Mouse (Mus musculus): ENCODE measurements at regions not wholly inside any gene's neighbourhood (a gene's known extent, or its start where the extent isn't known, plus 50 kb on each side); places are given as distances from the start of the nearest gene placed in this dataset.
"Not testable (repeated sequence)": the region's sequence is repeated elsewhere in the genome, so short reads cannot be mapped to it uniquely, and the experiment has no call there.

DNA sequence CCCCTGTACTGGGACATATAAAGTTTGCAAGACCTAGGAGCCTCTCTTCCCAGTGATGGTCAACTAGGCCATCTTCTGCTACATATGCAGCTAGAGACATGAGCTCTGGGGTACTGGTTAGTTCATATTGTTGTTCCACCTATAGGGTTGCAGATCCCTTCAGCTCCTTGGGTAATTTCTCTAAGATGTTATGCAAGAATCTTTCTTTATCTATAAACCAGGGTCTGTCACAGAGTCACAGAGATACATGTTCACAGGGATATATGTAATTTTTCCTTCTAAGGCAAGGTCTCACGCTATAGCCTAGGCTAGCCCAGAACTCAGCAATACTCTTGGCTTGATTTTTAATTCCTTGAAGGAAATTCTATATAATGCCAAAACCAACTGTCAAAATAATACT is 56.9 kb downstream of the Zfp36l1 start:
- WGBS (ENCODE audit: insufficient replicate concordance) = 75% methylated on average over 1 of the region's 1 CpGs
- not testable (repeated sequence) for H3K27me3 ChIP-seq; H3K4me3 ChIP-seq (replicated peaks); DNase-seq; H3K9me3 ChIP-seq (replicated peaks); ATAC-seq (ENCODE audit: low read depth); H3K36me3 ChIP-seq; H3K4me2 ChIP-seq; H3K9ac ChIP-seq; H3K27ac ChIP-seq
- peaks cover 16% of the 10 kb centered on the region for H3K4me1 ChIP-seq (replicated peaks)

DNA sequence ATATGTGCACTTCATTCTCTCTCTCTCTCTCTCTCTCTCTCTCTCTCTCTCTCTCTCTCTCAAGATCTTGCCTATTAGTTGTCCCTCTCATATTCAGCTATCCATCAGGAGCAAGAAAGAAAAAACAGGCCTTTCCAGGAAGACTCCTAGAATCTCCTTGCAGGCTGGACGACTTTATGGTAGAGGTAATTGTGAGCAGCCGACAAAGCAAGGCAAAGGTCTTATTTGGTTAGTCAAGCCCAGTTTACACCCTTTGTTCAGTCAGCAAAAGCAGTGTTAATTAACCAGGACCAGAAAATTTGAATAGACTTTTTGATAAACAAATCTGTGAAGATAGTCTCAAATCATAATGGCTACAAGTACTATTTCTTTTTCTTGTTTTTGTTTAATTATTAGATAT is 57.4 kb downstream of the Zfp36l1 start:
- no peak for DNase-seq
- no peak for ATAC-seq (ENCODE audit: low read depth)
- H3K4me2 ChIP-seq = no peak overlapping the region
- H3K9me3 ChIP-seq (replicated peaks) = no peaks in the 10 kb centered on the region
- H3K27ac ChIP-seq = no peak overlapping the region
- no peak overlapping the region for H3K4me3 ChIP-seq (replicated peaks)
- no peaks in the 10 kb centered on the region for H3K36me3 ChIP-seq
- WGBS (ENCODE audit: insufficient replicate concordance) = 61% methylated on average over 2 of the region's 2 CpGs
- no peak overlapping the region for H3K9ac ChIP-seq
- H3K27me3 ChIP-seq = no peaks in the 10 kb centered on the region
- peaks cover 11% of the 10 kb centered on the region for H3K4me1 ChIP-seq (replicated peaks)

DNA sequence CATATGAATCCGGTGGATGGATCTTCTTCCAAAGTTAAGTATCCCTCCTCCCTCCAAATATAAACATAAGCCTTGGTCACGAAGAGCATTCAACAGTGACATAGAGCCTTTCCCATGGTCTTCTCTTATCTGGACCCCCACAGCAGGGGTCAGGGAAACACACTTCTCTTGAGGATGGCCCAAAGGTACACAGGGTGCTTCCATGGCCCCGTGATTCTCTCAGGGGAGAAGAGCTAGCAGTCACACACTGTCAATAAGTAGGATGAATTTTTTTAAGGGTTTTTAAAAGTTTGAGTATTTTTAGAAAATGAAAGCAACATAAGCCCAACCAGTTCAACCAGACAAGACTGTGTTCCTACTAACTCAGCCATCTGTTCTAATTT is 58.2 kb downstream of the Zfp36l1 start:
- H3K4me2 ChIP-seq = no peak overlapping the region
- DNase-seq (no peak), ATAC-seq (ENCODE audit: low read depth) (no peak)
- H3K4me3 ChIP-seq (replicated peaks) = no peak overlapping the region
- no peaks in the 10 kb centered on the region for H3K27me3 ChIP-seq
- WGBS (ENCODE audit: insufficient replicate concordance) = 62% methylated on average over 3 of the region's 3 CpGs
- H3K36me3 ChIP-seq = no peaks in the 10 kb centered on the region
- peaks cover 4% of the 10 kb centered on the region; the same call in 1 of the 2 replicates for H3K4me1 ChIP-seq (replicated peaks)
- no peak overlapping the region for H3K9ac ChIP-seq
- no peak overlapping the region for H3K27ac ChIP-seq
- no peaks in the 10 kb centered on the region for H3K9me3 ChIP-seq (replicated peaks)

DNA sequence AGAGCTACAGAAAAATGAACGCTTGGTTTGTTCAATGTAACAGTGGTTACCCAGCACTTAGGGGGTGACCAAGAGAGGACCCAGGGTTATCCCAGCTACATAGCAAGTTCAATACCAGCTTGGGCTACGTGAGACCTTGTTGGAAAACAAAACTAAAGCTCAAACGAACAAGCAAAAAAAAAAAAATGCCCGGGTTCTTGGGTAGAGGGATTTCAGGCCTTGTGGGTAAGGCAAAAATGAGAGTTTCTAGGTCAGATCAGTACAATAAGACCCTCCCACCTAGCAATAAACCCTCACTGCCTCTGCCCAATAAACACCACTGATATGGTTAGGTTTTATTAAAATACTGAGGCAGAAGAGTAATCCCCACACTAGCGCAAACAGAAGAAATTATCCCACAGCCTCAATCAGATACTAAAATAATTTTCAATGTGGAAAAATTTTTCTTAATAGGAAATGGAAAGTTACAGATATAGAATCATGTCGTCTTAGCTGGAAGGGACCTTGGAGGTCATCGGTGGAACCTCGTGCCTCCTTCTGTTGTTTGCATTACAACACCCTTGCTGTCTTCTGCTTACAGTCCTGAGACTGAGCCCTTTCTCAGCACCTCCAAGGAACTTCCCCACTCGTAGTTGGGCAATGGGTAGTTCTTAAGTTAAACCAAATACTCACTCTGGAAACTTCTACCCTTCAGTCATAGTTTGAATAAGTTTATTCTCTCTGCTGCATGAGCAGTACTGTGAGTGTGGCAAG is 58.7 kb downstream of the Zfp36l1 start:
- no peaks in the 10 kb centered on the region for H3K27me3 ChIP-seq
- no peak overlapping the region for H3K4me2 ChIP-seq
- WGBS (ENCODE audit: insufficient replicate concordance) = 59% methylated on average over 9 of the region's 9 CpGs
- H3K27ac ChIP-seq = no peak overlapping the region; the same call in 1 of the 2 replicates
- H3K9me3 ChIP-seq (replicated peaks) = no peaks in the 10 kb centered on the region
- H3K4me1 ChIP-seq (replicated peaks) = no peaks in the 10 kb centered on the region
- DNase-seq (no peak), ATAC-seq (ENCODE audit: low read depth) (no peak)
- no peaks in the 10 kb centered on the region for H3K36me3 ChIP-seq
- no peak overlapping the region for H3K9ac ChIP-seq
- H3K4me3 ChIP-seq (replicated peaks) = no peak overlapping the region

DNA sequence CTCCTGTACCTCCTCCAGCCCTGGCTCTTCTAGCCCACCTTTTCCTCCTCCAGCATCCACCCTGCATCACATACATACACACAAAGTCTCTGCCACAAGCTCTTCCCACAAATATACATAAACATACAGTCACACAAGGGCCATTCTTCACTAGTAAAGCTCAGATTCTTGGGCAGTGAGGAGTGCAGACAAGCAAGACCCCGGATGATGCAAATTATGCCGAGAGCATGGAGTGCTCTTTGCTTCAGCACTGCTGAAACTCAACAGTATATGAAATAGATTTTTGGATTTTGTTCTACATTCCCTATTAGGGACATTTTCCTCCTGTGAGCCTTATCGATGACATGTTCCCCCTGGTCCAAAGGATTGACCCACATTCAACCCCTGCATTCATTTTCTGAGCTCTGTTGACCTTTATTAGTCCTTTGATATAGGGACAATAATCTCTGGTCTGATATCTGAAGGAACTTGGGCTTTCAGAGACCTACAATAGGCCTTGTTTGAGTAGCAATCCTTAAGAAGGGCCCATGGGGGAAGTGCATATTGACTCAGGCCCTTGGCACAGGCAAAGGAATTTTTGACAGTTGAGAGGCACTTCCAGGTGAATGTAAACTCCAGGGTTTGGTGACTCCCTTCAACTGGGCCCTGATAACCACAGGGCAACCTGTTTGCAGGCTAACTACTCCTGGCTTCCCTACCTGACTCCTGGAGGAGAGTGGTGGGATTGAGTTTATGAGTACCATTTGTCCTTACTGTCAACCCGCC is 64.4 kb downstream of the Zfp36l1 start:
- DNase-seq (no peak), ATAC-seq (ENCODE audit: low read depth) (no peak)
- Histone ChIP-seq H3K9ac (no peak overlapping the region), H3K36me3 (no peaks in the 10 kb centered on the region), H3K27ac (no peak overlapping the region), H3K4me3 (replicated peaks) (no peak overlapping the region), H3K4me2 (no peak overlapping the region), H3K27me3 (no peaks in the 10 kb centered on the region), H3K9me3 (replicated peaks) (no peaks in the 10 kb centered on the region), H3K4me1 (replicated peaks) (peaks cover 10% of the 10 kb centered on the region)
- 82% methylated on average over 4 of the region's 4 CpGs for WGBS (ENCODE audit: insufficient replicate concordance)

DNA sequence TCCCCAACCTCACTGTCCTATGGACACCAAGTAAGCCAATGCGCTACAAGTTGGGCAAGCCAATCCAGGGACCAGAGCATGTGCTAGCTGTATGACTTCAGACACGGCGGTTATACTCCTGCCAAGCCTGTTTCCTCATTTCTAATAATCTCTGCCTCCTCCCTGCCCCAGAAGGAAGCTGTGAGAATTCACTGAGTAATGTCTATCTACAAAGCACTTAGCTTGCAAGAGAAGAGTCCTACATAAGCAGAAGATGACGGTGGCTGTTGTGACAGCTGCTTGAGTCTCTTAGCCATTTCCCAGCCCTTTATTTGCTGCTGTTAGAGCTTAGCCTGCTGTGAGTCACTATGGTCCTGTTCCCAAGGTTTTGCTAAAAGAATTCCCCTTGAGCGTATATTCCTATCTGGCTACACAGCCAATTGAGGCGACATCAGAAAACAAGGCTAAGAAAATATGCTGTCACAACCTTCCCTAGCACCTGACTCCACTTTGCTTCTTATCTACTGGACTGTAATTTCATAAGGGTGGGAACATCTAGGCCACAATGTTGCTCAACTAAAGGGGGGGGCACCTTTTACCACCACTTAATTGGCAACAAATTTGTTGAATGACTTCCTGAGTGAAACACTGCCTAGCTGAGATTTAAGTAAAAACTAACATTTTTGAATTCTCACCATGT is 66.0 kb downstream of the Zfp36l1 start:
- H3K27ac ChIP-seq = no peak overlapping the region
- no peaks in the 10 kb centered on the region for H3K27me3 ChIP-seq
- no peak overlapping the region for H3K4me2 ChIP-seq
- no peaks in the 10 kb centered on the region for H3K9me3 ChIP-seq (replicated peaks)
- no peak for DNase-seq
- no peak overlapping the region for H3K4me3 ChIP-seq (replicated peaks)
- WGBS (ENCODE audit: insufficient replicate concordance) = 44% methylated on average over 6 of the region's 6 CpGs
- no peaks in the 10 kb centered on the region for H3K36me3 ChIP-seq
- H3K4me1 ChIP-seq (replicated peaks) = peaks cover 16% of the 10 kb centered on the region
- no peak for ATAC-seq (ENCODE audit: low read depth)
- no peak overlapping the region for H3K9ac ChIP-seq

DNA sequence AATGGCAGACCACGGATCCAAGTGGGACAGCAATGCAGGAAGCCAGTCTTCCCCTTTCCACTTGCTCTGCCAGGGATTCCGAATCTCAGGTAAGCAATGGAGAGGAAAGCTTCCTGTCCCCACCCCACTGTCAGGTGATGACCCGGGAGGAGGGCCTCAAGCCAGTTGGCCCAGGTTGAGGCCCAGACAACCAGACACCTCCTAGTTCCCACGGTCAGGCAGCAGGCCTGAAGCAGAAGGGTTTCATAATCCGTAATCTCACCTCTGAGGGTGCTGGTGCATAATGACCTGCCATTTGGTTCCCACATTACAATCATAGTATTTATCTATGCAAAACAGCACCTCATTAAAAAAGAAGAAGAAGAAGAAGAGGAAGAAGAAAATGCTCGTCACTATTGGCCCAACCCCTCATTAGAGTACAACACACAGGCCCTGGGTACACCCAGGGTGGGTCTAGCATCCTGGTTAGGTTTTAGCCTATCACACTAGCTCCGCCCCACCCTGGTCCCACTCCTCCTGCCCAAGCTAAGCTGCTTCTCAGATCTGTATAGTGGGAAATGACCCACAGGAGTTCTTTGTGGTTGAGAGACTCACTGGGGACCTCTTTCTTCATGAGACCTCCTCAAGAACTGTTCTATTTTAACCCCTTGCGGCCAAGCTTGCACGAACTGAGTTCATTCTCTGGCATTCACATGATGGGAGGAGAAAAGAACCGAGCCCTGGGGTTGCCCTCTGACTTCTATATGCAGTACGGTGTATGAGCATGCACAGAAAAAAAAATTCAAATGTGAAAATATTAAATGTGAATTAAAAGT is 71.1 kb downstream of the Zfp36l1 start:
- Histone ChIP-seq H3K36me3 (no peaks in the 10 kb centered on the region), H3K4me1 (replicated peaks) (peaks cover 41% of the 10 kb centered on the region), H3K9ac (no peak overlapping the region), H3K27me3 (no peaks in the 10 kb centered on the region), H3K4me2 (no peak overlapping the region), H3K9me3 (replicated peaks) (no peaks in the 10 kb centered on the region), H3K4me3 (replicated peaks) (no peak overlapping the region), H3K27ac (no peak overlapping the region)
- no peak for ATAC-seq (ENCODE audit: low read depth)
- no peak for DNase-seq
- WGBS (ENCODE audit: insufficient replicate concordance) = 68% methylated on average over 11 of the region's 11 CpGs

DNA sequence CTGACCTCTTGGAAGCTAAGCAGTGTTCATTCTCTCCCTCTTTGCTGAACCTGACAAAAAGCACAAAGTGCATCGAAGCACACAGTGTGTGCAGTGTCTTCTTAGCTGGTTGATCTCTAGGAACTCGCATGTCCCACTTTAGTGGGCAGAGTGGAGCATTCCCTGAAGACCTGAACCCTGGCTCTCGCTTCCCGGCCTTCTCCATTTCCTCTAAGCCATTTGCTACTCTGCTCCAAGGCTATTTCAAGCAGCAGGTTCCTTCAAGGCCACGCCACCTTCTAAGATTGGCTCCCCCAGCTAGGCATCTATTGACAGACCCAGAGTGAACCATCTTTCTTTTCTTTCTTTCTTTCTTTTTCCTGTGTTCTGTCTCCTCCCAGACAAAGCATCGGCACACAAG is 71.8 kb downstream of the Zfp36l1 start:
- H3K4me1 ChIP-seq (replicated peaks) = peaks cover 43% of the 10 kb centered on the region
- DNase-seq (no peak), ATAC-seq (ENCODE audit: low read depth) (no peak)
- H3K4me2 ChIP-seq = no peak overlapping the region
- no peak overlapping the region for H3K9ac ChIP-seq
- no peaks in the 10 kb centered on the region for H3K27me3 ChIP-seq
- H3K36me3 ChIP-seq = no peaks in the 10 kb centered on the region
- 77% methylated on average over 6 of the region's 6 CpGs for WGBS (ENCODE audit: insufficient replicate concordance)
- H3K9me3 ChIP-seq (replicated peaks) = no peaks in the 10 kb centered on the region
- H3K27ac ChIP-seq = no peak overlapping the region
- H3K4me3 ChIP-seq (replicated peaks) = no peak overlapping the region

DNA sequence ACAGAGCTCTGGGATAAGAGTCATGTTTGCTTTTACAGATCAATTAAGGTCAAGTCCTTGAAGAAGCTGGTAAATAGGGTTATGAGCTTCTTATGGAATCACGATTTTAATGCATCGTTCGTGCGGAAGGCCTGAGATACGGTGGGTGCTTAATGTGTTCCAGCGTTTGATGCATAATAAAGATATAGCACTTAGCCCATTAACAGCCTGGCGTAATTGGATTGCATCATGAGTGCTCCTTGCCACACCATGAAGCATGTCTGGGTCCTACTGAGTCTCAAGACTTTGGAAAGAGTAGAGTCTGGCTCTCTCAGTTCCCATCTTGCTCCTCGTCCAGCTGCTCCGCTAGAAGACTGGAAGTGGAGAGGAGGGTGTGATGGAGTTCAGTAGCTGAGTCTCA is 72.6 kb downstream of the Zfp36l1 start:
- Histone ChIP-seq H3K27me3 (no peaks in the 10 kb centered on the region), H3K36me3 (no peaks in the 10 kb centered on the region), H3K27ac (no peak overlapping the region), H3K4me2 (no peak overlapping the region), H3K9me3 (replicated peaks) (no peaks in the 10 kb centered on the region), H3K9ac (no peak overlapping the region), H3K4me1 (replicated peaks) (peaks cover 51% of the 10 kb centered on the region), H3K4me3 (replicated peaks) (no peak overlapping the region)
- 84% methylated on average over 9 of the region's 9 CpGs for WGBS (ENCODE audit: insufficient replicate concordance)
- DNase-seq (no peak), ATAC-seq (ENCODE audit: low read depth) (no peak)

DNA sequence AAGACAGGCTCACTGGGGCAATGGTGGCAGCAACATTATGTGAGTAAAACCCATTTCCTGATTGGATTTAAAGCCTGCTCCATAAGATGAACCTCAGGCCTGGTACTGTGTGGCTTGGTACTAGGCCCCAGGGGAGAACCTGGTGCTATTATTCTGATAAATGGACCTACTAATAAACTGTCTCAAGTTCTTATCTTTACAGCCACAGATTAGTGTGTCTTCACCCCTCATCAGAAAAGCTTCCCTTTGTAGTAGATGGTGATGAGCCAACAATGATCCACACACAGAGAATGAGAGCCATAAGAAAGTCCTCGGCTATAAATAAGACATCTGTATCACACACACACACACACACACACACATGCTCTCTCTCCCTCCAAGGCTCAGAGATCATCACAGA is 73.7 kb downstream of the Zfp36l1 start:
- no peak overlapping the region for H3K4me3 ChIP-seq (replicated peaks)
- no peak for ATAC-seq (ENCODE audit: low read depth)
- whole genome bisulfite sequencing (ENCODE audit: insufficient replicate concordance) = 58% methylated on average over 1 of the region's 1 CpGs
- H3K4me1 ChIP-seq (replicated peaks) = peaks cover 62% of the 10 kb centered on the region
- no peak overlapping the region for H3K4me2 ChIP-seq
- no peaks in the 10 kb centered on the region for H3K27me3 ChIP-seq
- no peak for DNase-seq
- no peaks in the 10 kb centered on the region for H3K36me3 ChIP-seq
- 0 out of 2 replicates have a peak overlapping the region, but pooled peaks have one; percentile 34 for H3K9ac ChIP-seq
- H3K9me3 ChIP-seq (replicated peaks) = no peaks in the 10 kb centered on the region
- H3K27ac ChIP-seq = peak overlapping the region; percentile 37
